Mouse (Mus musculus) MEL (cell line): ENCODE data around the gene Grm1. TPM values are rescaled to one million over a fixed set of nuclear protein-coding genes. Genes with fewer than 3 reads are reported as not detected.
A peak's percentile ranks its signal among the peaks of the same experiment; 100 is the strongest.

ENCODE experiments used
- DNase-seq: peaks from one replicate; pipeline ENCODE4 v3.0.0; 2011; ENCODE audit warnings: low read depth, low spot score
- H3K27ac ChIP-seq: 2 replicates; pipeline ENCODE4 v1.5.1; 2012; ENCODE audit warnings: low read depth, mild to moderate bottlenecking, control low read depth, low read length, moderate library complexity; ENCODE audit not compliant: control insufficient read depth
- H3K27me3 ChIP-seq, 2 experiments: fragments of 150-350 bp in 1 of 2; sonication (generic) in 1 of 2; 2 replicates each; pipeline ENCODE4 v1.6.1; 2012; ENCODE audit warnings: low read length in 2 of 2, mild to moderate bottlenecking in 2 of 2, improper control_type of control experiment in 1 of 2, moderate library complexity in 1 of 2; ENCODE audit not compliant: insufficient read depth in 2 of 2, control insufficient read depth in 1 of 2
- H3K36me3 ChIP-seq, 2 experiments: 2 replicates each; pipeline ENCODE4 v1.6.1; 2012 to 2014; ENCODE audit warnings: low read length in 2 of 2, improper control_type of control experiment in 1 of 2, inconsistent platforms in 1 of 2, mild to moderate bottlenecking in 1 of 2; ENCODE audit not compliant: insufficient read depth in 2 of 2, control insufficient read depth in 1 of 2
- H3K4me1 ChIP-seq, 2 experiments: fragments of 150-350 bp in 1 of 2; sonication (generic) in 1 of 2; 2 replicates each; pipeline ENCODE4 v1.6.1; 2012; ENCODE audit warnings: low read length in 2 of 2, improper control_type of control experiment in 1 of 2, mild to moderate bottlenecking in 1 of 2; ENCODE audit not compliant: insufficient read depth in 2 of 2, control insufficient read depth in 1 of 2
- H3K4me3 ChIP-seq, 2 experiments: fragments of 150-350 bp in 1 of 2; sonication (generic) in 1 of 2; 2 replicates each; pipeline ENCODE4 v1.5.1; 2012; ENCODE audit warnings: low read depth in 2 of 2, low read length in 2 of 2, mild to moderate bottlenecking in 2 of 2, moderate library complexity in 2 of 2, control low read depth in 1 of 2, improper control_type of control experiment in 1 of 2; ENCODE audit not compliant: control insufficient read depth in 1 of 2, insufficient read depth in 1 of 2
- H3K79me2 ChIP-seq: 2 replicates; pipeline ENCODE4 v1.6.1; 2012; ENCODE audit warnings: mild to moderate bottlenecking, low read length, moderate library complexity; ENCODE audit not compliant: control insufficient read depth, poor library complexity, insufficient read depth
- H3K9ac ChIP-seq: 2 replicates; pipeline ENCODE4 v1.6.1; 2012; ENCODE audit warnings: low read depth, mild to moderate bottlenecking, control low read depth, low read length, moderate library complexity; ENCODE audit not compliant: control insufficient read depth, poor library complexity, severe bottlenecking
- H3K9me3 ChIP-seq: fragments of 150-350 bp; sonication (generic); replicated peaks from 2 replicates; pipeline ENCODE4 v1.6.1; 2012; ENCODE audit warnings: mild to moderate bottlenecking, low read length, improper control_type of control experiment, moderate library complexity; ENCODE audit not compliant: insufficient read depth
- CHD2 ChIP-seq: IDR thresholded peaks from 2 replicates; pipeline ENCODE4 v1.6.1; 2011; ENCODE audit warnings: low read length, improper control_type of control experiment
- E2F4 ChIP-seq: IDR thresholded peaks from 2 replicates; pipeline ENCODE4 v1.6.1; 2011; ENCODE audit warnings: low read depth, low read length, improper control_type of control experiment, borderline replicate concordance
- ELF1 ChIP-seq: IDR thresholded peaks from 2 replicates; pipeline ENCODE4 v1.6.1; 2014; ENCODE audit warnings: low read depth, mild to moderate bottlenecking, inconsistent platforms, low read length, improper control_type of control experiment, moderate library complexity
- GABPA ChIP-seq: IDR thresholded peaks from 2 replicates; pipeline ENCODE4 v1.6.1; 2012; ENCODE audit warnings: low read depth, mild to moderate bottlenecking, inconsistent platforms, low read length, improper control_type of control experiment, moderate library complexity
- GATA1 ChIP-seq: IDR thresholded peaks from 2 replicates; pipeline ENCODE4 v1.6.1; 2011; ENCODE audit warnings: low read depth, low read length, improper control_type of control experiment
- JUND ChIP-seq: IDR thresholded peaks from 2 replicates; pipeline ENCODE4 v1.6.1; 2011; ENCODE audit warnings: low read depth, mild to moderate bottlenecking, improper control_type of control experiment, low read length
- MAFK ChIP-seq: IDR thresholded peaks from 2 replicates; pipeline ENCODE4 v1.6.1; 2011; ENCODE audit warnings: low read depth, mild to moderate bottlenecking, low read length, improper control_type of control experiment, borderline replicate concordance
- MEF2A ChIP-seq: IDR thresholded peaks from 2 replicates; pipeline ENCODE4 v1.6.1; 2014; ENCODE audit warnings: low read depth, mild to moderate bottlenecking, inconsistent platforms, low read length, improper control_type of control experiment; ENCODE audit not compliant: poor library complexity, insufficient replicate concordance, severe bottlenecking; ENCODE audit errors: extremely low read depth
- MXI1 ChIP-seq: IDR thresholded peaks from 2 replicates; pipeline ENCODE4 v1.6.1; 2011; ENCODE audit warnings: mild to moderate bottlenecking, low read depth, low read length, improper control_type of control experiment
- MYC ChIP-seq: IDR thresholded peaks from 2 replicates; pipeline ENCODE4 v1.6.1; 2011; ENCODE audit warnings: low read depth, mild to moderate bottlenecking, low read length, improper control_type of control experiment, moderate library complexity
- NRF1 ChIP-seq: IDR thresholded peaks from 2 replicates; pipeline ENCODE4 v1.6.1; 2014; ENCODE audit warnings: low read depth, mild to moderate bottlenecking, inconsistent platforms, low read length, improper control_type of control experiment, moderate library complexity; ENCODE audit not compliant: poor library complexity, insufficient read depth, severe bottlenecking
- POLR2A ChIP-seq, 2 experiments: IDR thresholded peaks; 2 replicates each; pipeline ENCODE4 v1.6.1; 2011 to 2012; ENCODE audit warnings: low read length in 2 of 2, mild to moderate bottlenecking in 2 of 2, control low read depth in 1 of 2, improper control_type of control experiment in 1 of 2, low read depth in 1 of 2, moderate library complexity in 1 of 2; ENCODE audit not compliant: control insufficient read depth in 1 of 2, insufficient read depth in 1 of 2, poor library complexity in 1 of 2
- POLR2AphosphoS5 ChIP-seq: IDR thresholded peaks from 2 replicates; pipeline ENCODE4 v1.6.1; 2012; ENCODE audit warnings: low read depth, borderline replicate concordance, mild to moderate bottlenecking, inconsistent platforms, low read length, moderate library complexity, mixed read lengths
- TCF12 ChIP-seq: IDR thresholded peaks from 2 replicates; pipeline ENCODE4 v1.6.1; 2014; ENCODE audit warnings: low read depth, mild to moderate bottlenecking, inconsistent platforms, low read length, improper control_type of control experiment, moderate library complexity
- USF1 ChIP-seq: IDR thresholded peaks from 2 replicates; pipeline ENCODE4 v1.6.1; 2014; ENCODE audit warnings: low read depth, mild to moderate bottlenecking, inconsistent platforms, low read length, improper control_type of control experiment, moderate library complexity
- USF2 ChIP-seq, 2 experiments: IDR thresholded peaks; 2 replicates each; pipeline ENCODE4 v1.6.1; 2011 to 2012; ENCODE audit warnings: improper control_type of control experiment in 2 of 2, low read length in 2 of 2, borderline replicate concordance in 1 of 2, inconsistent platforms in 1 of 2, low read depth in 1 of 2, mild to moderate bottlenecking in 1 of 2; ENCODE audit not compliant: insufficient read depth in 1 of 2
- ZC3H11A ChIP-seq: IDR thresholded peaks from 2 replicates; pipeline ENCODE4 v1.6.1; 2012; ENCODE audit warnings: low read depth, mild to moderate bottlenecking, inconsistent platforms, low read length, improper control_type of control experiment
- ZMIZ1 ChIP-seq: IDR thresholded peaks from 2 replicates; pipeline ENCODE4 v1.6.1; 2012; ENCODE audit warnings: low read depth, mild to moderate bottlenecking, inconsistent platforms, low read length, improper control_type of control experiment, moderate library complexity
- ZNF384 ChIP-seq: IDR thresholded peaks from 2 replicates; pipeline ENCODE4 v1.6.1; 2012; ENCODE audit warnings: low read depth, mild to moderate bottlenecking, inconsistent platforms, low read length, improper control_type of control experiment
- polyA plus RNA-seq, 2 experiments: library from polyadenylated mRNA; stranded (reverse) in 1 of 2; unstranded in 1 of 2; fragments of >175 nt in 1 of 2; fragments of >200 nt in 1 of 2; gene quantifications; 2 replicates each; pipeline versions ENCODE4 v1.2.1 to v1.2.4; 2012; ENCODE audit warnings: low replicate concordance in 2 of 2, low read depth in 1 of 2; ENCODE audit not compliant: insufficient read length in 2 of 2, insufficient read depth in 1 of 2, missing spikeins in 1 of 2
- total RNA-seq: library from RNA; depleted of rRNA; stranded (reverse); fragments of 300-350 nt; gene quantifications from 2 replicates; pipeline ENCODE4 v1.2.3, GENCODE M21; 2012

Grm1 gene
- total and polyA plus RNA-seq, 3 experiments = not detected

DNA sequence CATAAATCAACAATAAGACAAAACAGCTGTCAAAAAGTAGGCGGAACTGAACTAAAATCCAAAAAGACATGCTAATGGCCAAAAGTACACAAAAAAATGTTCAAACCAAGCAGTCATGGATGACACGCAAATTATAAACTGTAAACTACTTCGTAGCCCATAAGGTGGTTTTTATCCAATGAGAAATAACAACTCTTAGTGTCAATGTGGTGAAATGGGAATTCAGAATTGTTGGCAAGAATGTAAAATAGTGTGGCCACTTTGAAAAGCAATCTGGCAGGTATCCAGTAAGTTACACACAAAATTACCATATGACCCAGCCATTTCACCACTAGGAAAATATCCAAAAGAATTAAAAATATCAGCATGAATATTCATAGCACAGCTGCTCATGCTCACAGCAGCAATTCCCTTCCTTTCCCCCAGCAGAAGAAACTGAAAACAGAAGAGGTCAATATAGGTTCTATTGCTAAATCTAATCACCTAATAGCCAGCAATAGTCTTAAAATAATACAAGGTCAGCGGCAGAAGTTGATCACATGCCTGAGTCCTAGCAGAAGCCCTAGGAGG, 16.4 kb upstream of the Grm1 start:
- Histone ChIP-seq H3K27ac (no peak overlapping the region), H3K4me1 (no peaks in the 10 kb centered on the region), H3K9ac (no peak overlapping the region), H3K9me3 (no peaks in the 10 kb centered on the region), H3K79me2 (no peaks in the 10 kb centered on the region), H3K27me3 (no peaks in the 10 kb centered on the region; a peak in 1 of 4 replicates), H3K4me3 (no peak overlapping the region), H3K36me3 (no peaks in the 10 kb centered on the region)
- no peak for DNase-seq
- TF ChIP-seq E2F4 (no peak), GABPA (no peak)

DNA sequence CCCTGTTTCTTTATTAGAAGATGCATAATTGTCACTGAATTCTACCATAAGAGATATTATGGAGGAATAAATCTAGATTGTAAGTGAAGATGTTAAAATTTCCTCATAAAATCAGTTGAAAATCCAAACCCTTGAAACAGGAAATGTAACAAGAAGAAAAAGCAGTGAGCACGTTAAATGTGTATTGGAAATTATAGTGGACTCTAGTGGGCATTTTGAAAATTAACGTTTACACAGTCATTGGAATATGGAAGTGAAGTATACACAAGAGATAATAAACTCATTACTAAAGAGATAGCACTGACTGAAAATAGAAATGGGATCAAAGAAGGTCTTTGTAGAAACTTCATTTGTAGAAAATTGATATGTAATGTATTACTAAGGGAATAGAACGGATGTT, 4.2 kb upstream of the Grm1 start:
- no peaks in the 10 kb centered on the region for H3K36me3 ChIP-seq
- H3K9ac ChIP-seq = no peak overlapping the region
- H3K79me2 ChIP-seq = no peaks in the 10 kb centered on the region
- no peaks in the 10 kb centered on the region for H3K9me3 ChIP-seq
- TF ChIP-seq ELF1 = no peak
- no peak for TF ChIP-seq TCF12
- DNase-seq = no peak
- H3K4me1 ChIP-seq = no peaks in the 10 kb centered on the region
- no peak overlapping the region for H3K4me3 ChIP-seq
- H3K27ac ChIP-seq = no peak overlapping the region
- no peaks in the 10 kb centered on the region for H3K27me3 ChIP-seq

DNA sequence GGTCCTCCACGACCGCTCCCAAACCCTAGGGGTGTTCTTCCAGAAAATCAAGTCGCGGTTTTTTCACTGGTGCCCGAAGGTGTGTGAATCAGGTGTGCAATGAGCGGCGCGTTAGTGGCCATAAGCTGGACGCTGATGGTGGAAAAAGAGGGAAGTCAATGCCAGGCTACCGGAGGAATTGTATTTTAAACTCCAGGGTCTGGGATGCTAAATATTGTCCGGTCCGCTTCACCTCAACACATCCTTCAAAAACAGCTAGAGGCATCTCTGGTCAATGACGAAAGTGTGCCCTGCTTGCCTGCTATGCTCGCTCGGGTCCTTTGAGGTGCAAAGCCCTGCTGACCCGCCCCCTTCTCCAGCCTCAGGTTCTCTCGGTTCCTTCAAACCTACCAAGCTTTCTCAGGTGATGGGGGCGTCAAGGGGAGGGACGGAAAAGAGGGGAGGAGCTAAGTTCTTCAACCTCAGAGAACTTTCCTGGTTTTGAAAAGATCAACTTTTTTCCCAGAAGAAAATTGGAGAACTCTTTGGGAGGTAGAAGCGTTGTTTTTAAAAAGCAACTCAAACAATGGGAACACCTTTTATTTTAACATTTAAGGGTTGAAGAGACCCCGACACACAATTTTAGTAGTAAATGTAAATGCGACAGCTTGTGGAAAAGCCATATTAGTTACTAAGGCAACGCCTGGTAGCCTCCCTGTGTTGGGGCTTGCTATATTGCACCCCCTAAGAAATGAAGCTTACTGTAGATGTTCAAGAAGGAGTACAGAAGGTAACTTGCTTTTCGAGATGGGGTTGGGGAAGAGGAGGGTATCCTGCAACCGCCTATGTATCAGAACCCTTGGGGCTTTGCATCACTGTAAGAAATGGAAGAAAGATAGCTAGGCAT, 1.2 kb downstream of the Grm1 start:
- Histone ChIP-seq H3K9ac (no peak overlapping the region), H3K4me3 (no peak overlapping the region), H3K27me3 (no peaks in the 10 kb centered on the region), H3K79me2 (no peaks in the 10 kb centered on the region), H3K36me3 (no peaks in the 10 kb centered on the region), H3K4me1 (no peaks in the 10 kb centered on the region), H3K27ac (no peak overlapping the region), H3K9me3 (no peaks in the 10 kb centered on the region)
- DNase-seq = peak; percentile 1
- TF ChIP-seq USF2 (IDR thresholded peaks at IDR 0.05; ENCODE audit: borderline replicate concordance in 1 of 2, insufficient read depth in 1 of 2, low read depth in 1 of 2, low read length in 2 of 2) (no peak), ZMIZ1 (no peak), MYC (no peak), ZC3H11A (no peak), MEF2A (no peak), JUND (no peak), GATA1 (no peak), MXI1 (no peak), POLR2AphosphoS5 (no peak), USF1 (no peak), GABPA (no peak), MAFK (no peak), POLR2A (IDR thresholded peaks at IDR 0.05; ENCODE audit: control insufficient read depth in 1 of 2, insufficient read depth in 1 of 2, low read depth in 1 of 2, low read length in 2 of 2, poor library complexity in 1 of 2) (no peak), NRF1 (no peak), CHD2 (no peak), ZNF384 (no peak)
